8 mouse cellular contexts compared by ENCODE assay signal in genomic region chr12:17881371-17882116, GRCm38 (mm10).
DNase-seq lines count a peak whose midpoint lies in the region; ATAC-seq and TF ChIP-seq lines count a peak whose summit lies in the region.

No protein-coding gene starts in this region.

- DNase-seq in adrenal gland, postnatal 36 days: peak; percentile 94
- peak; percentile 90 to 94 for DNase-seq in heart, adult 2 months
- DNase-seq in kidney, adult 2 months: peak; percentile 95
- peak; percentile 91 for DNase-seq in limb, embryonic 11.5 days (ENCODE audit: low spot score)

- peak; percentile 72 for TF ChIP-seq CTCF in heart, adult 2 months (IDR thresholded peaks at IDR 0.05)
- peak; percentile 49 for TF ChIP-seq CTCF in kidney, adult 2 months (conservative IDR thresholded peaks at IDR 0.05; ENCODE audit: insufficient read depth, insufficient read length, low read depth, low read length)
- peak; percentile 69; the same call in 1 of the 2 replicates for TF ChIP-seq CTCF in small intestine, adult 2 months (IDR thresholded peaks at IDR 0.05; ENCODE audit: extremely low read depth, insufficient read length, insufficient replicate concordance, low read depth, low read length)

- intact Hi-C loops in heart, adult 2 months (cut with DNase I): loop anchor here (10.0 kb wide), 1 partner anchor 173 kb away; no protein-coding TSS in a partner anchor

- peak overlapping the region; percentile 89 for H3K9ac ChIP-seq in embryonic facial prominence, embryonic 12.5 days
- H3K9ac ChIP-seq in heart, adult 2 months (ENCODE audit: low read depth, low read length): peak overlapping the region; percentile 87
- H3K9ac ChIP-seq in limb, embryonic 11.5 days (ENCODE audit: low read length): peak overlapping the region; percentile 92
- H3K9ac ChIP-seq in midbrain, embryonic 13.5 days (replicated peaks): peak overlapping the region; percentile 84

- 0 out of 2 replicates have a peak, but pooled peaks cover 4% of the 10 kb centered on the region for H3K36me3 ChIP-seq in embryonic facial prominence, embryonic 12.5 days
- no peaks in the 10 kb centered on the region for H3K36me3 ChIP-seq in heart, adult 2 months (ENCODE audit: control insufficient read depth, insufficient read depth, low read length)
- H3K36me3 ChIP-seq in kidney, adult 2 months (ENCODE audit: control insufficient read depth, insufficient read depth, low read length): no peaks in the 10 kb centered on the region
- no peaks in the 10 kb centered on the region for H3K36me3 ChIP-seq in limb, embryonic 11.5 days (ENCODE audit: control insufficient read depth, insufficient read depth, low read length)
- 0 out of 2 replicates have a peak, but pooled peaks cover 3% of the 10 kb centered on the region for H3K36me3 ChIP-seq in midbrain, embryonic 13.5 days
- no peaks in the 10 kb centered on the region for H3K36me3 ChIP-seq in small intestine, adult 2 months (ENCODE audit: control insufficient read depth, insufficient read depth, low read length)

- H3K79me2 ChIP-seq in heart, adult 2 months (replicated peaks; ENCODE audit: control insufficient read depth, insufficient read depth, low read length): no peaks in the 10 kb centered on the region

- 0 out of 2 replicates have a peak, but pooled peaks cover 2% of the 10 kb centered on the region for H3K9me3 ChIP-seq in embryonic facial prominence, embryonic 12.5 days
- no peaks in the 10 kb centered on the region for H3K9me3 ChIP-seq in limb, embryonic 11.5 days (ENCODE audit: control insufficient read depth, low read length)
- no peaks in the 10 kb centered on the region for H3K9me3 ChIP-seq in midbrain, embryonic 13.5 days

- peak overlapping the region; percentile 90 for H3K27ac ChIP-seq in embryonic facial prominence, embryonic 12.5 days
- peak overlapping the region; percentile 76 for H3K27ac ChIP-seq in heart, adult 2 months
- peak overlapping the region; percentile 82 for H3K27ac ChIP-seq in kidney, adult 2 months (ENCODE audit: insufficient read depth, low read depth, low read length)
- peak overlapping the region; percentile 76 for H3K27ac ChIP-seq in limb, embryonic 11.5 days (replicated peaks; ENCODE audit: low read depth, low read length)
- H3K27ac ChIP-seq in midbrain, embryonic 13.5 days: peak overlapping the region; percentile 90
- no peak overlapping the region for H3K27ac ChIP-seq in small intestine, adult 2 months (ENCODE audit: insufficient read depth, low read depth, low read length)

- ATAC-seq in embryonic facial prominence, embryonic 12.5 days (ENCODE audit: insufficient number of reproducible peaks, insufficient read depth, low FRiP score, low TSS enrichment): peak; percentile 100
- peak; percentile 100 for ATAC-seq in limb, embryonic 11.5 days (ENCODE audit: insufficient number of reproducible peaks, low FRiP score, low TSS enrichment, low read depth)
- ATAC-seq in midbrain, embryonic 13.5 days: peak; percentile 99
- no peak for ATAC-seq in erythroid progenitor cell, adult 5-6 weeks (replicated peaks; ENCODE audit: low FRiP score, poor library complexity, severe bottlenecking)

- TF ChIP-seq POLR2A in heart, adult 2 months (IDR thresholded peaks at IDR 0.05; ENCODE audit: insufficient read depth, low read depth, low read length): peak; percentile 74
- peak; percentile 43 for TF ChIP-seq POLR2A in kidney, adult 2 months (IDR thresholded peaks at IDR 0.05; ENCODE audit: low read depth, low read length)
- peak; percentile 64; the same call in 1 of the 2 replicates for TF ChIP-seq POLR2A in small intestine, adult 2 months (IDR thresholded peaks at IDR 0.05; ENCODE audit: low read depth, low read length)

- no peaks in the 10 kb centered on the region for H3K4me1 ChIP-seq in embryonic facial prominence, embryonic 12.5 days
- no peaks in the 10 kb centered on the region for H3K4me1 ChIP-seq in heart, adult 2 months (ENCODE audit: control insufficient read depth, insufficient read depth, low read length)
- no peaks in the 10 kb centered on the region for H3K4me1 ChIP-seq in kidney, adult 2 months (ENCODE audit: control insufficient read depth, insufficient read depth, low read length)
- H3K4me1 ChIP-seq in limb, embryonic 11.5 days (ENCODE audit: control insufficient read depth, insufficient read depth, low read length): no peaks in the 10 kb centered on the region
- no peaks in the 10 kb centered on the region for H3K4me1 ChIP-seq in midbrain, embryonic 13.5 days (replicated peaks)
- no peaks in the 10 kb centered on the region for H3K4me1 ChIP-seq in small intestine, adult 2 months (ENCODE audit: control insufficient read depth, insufficient read depth, insufficient read length, low read length)

- 0 out of 2 replicates have a peak, but pooled peaks have one; percentile 5 for TF ChIP-seq EP300 in heart, adult 2 months (IDR thresholded peaks at IDR 0.05; ENCODE audit: insufficient read depth, low read depth, low read length)

- H3K4me2 ChIP-seq in embryonic facial prominence, embryonic 12.5 days (replicated peaks): peak overlapping the region; percentile 51
- H3K4me2 ChIP-seq in limb, embryonic 11.5 days (ENCODE audit: low read depth, severe bottlenecking): peak overlapping the region; percentile 27
- H3K4me2 ChIP-seq in midbrain, embryonic 13.5 days (replicated peaks): peak overlapping the region; percentile 54

- WGBS in embryonic facial prominence, embryonic 12.5 days: under 1% methylated on average over 55 of the region's 59 CpGs
- under 1% methylated on average over 59 of the region's 59 CpGs for WGBS in heart, adult 2 months
- under 1% methylated on average over 59 of the region's 59 CpGs for WGBS in kidney, adult 2 months
- WGBS in limb, embryonic 11.5 days: 1% methylated on average over 58 of the region's 59 CpGs
- WGBS in midbrain, embryonic 13.5 days: 2% methylated on average over 59 of the region's 59 CpGs
- WGBS in small intestine, adult 2 months: under 1% methylated on average over 59 of the region's 59 CpGs

- H3K4me3 ChIP-seq in embryonic facial prominence, embryonic 12.5 days: peak overlapping the region; percentile 88
- H3K4me3 ChIP-seq in heart, adult 2 months: peak overlapping the region; percentile 72
- H3K4me3 ChIP-seq in kidney, adult 2 months (ENCODE audit: insufficient read depth, low read depth, low read length): peak overlapping the region; percentile 80
- peak overlapping the region; percentile 76 for H3K4me3 ChIP-seq in limb, embryonic 11.5 days (ENCODE audit: low read depth, low read length)
- H3K4me3 ChIP-seq in midbrain, embryonic 13.5 days (replicated peaks): peak overlapping the region; percentile 76
- peak overlapping the region; percentile 99 for H3K4me3 ChIP-seq in small intestine, adult 2 months (ENCODE audit: low read depth, low read length)

- no peaks in the 10 kb centered on the region for H3K27me3 ChIP-seq in embryonic facial prominence, embryonic 12.5 days
- no peaks in the 10 kb centered on the region for H3K27me3 ChIP-seq in heart, adult 2 months (ENCODE audit: control insufficient read depth, insufficient read depth, low read length)
- no peaks in the 10 kb centered on the region for H3K27me3 ChIP-seq in kidney, adult 2 months (replicated peaks; ENCODE audit: control insufficient read depth, insufficient read depth, low read length)
- no peaks in the 10 kb centered on the region for H3K27me3 ChIP-seq in limb, embryonic 11.5 days (ENCODE audit: control insufficient read depth, insufficient read depth, low read length)
- no peaks in the 10 kb centered on the region for H3K27me3 ChIP-seq in midbrain, embryonic 13.5 days
- no peaks in the 10 kb centered on the region for H3K27me3 ChIP-seq in small intestine, adult 2 months (ENCODE audit: control insufficient read depth, insufficient read depth, low read length)
